Mouse (Mus musculus) liver, embryonic 11.5 days (tissue): ENCODE measurements around the gene Cmtm7. TPM values are rescaled to one million over a fixed set of nuclear protein-coding genes. Genes with fewer than 3 reads are reported as not detected.
"Not testable (repeated sequence)": the region's sequence is repeated elsewhere in the genome, so short reads cannot be mapped to it uniquely, and the experiment has no call there.

Source experiments
- ATAC-seq: fragments of 200-750 bp; cut with Nextera tagmentation; replicated peaks from 2 replicates; pipeline ENCODE4 v1.8.0; 2017; ENCODE audit warnings: moderate number of reproducible peaks, mild to moderate bottlenecking, moderate TSS enrichment, moderate library complexity; ENCODE audit not compliant: low FRiP score
- DNase-seq: peaks from one replicate; pipeline ENCODE4 v3.0.0-alpha.2; 2017; ENCODE audit warnings: low spot score
- H3K27ac ChIP-seq: fragments of 300-500 bp; sonication (generic); 2 replicates; pipeline ENCODE4 v1.5.1; 2014; ENCODE audit warnings: mild to moderate bottlenecking, low read depth, low read length, control low read depth
- H3K27me3 ChIP-seq: fragments of 300-500 bp; sonication (generic); replicated peaks from 2 replicates; pipeline ENCODE4 v1.6.1; 2014; ENCODE audit warnings: low read length, mixed read lengths; ENCODE audit not compliant: control insufficient read depth, insufficient read depth
- H3K36me3 ChIP-seq: fragments of 300-500 bp; sonication (generic); 2 replicates; pipeline ENCODE4 v1.6.1; 2014; ENCODE audit warnings: mild to moderate bottlenecking, low read length, moderate library complexity, mixed read lengths; ENCODE audit not compliant: control insufficient read depth, insufficient read depth
- H3K4me1 ChIP-seq: fragments of 300-500 bp; sonication (generic); replicated peaks from 2 replicates; pipeline ENCODE4 v1.6.1; 2014; ENCODE audit warnings: low read length, mixed read lengths; ENCODE audit not compliant: control insufficient read depth, insufficient read depth
- H3K4me2 ChIP-seq: fragments of 300-500 bp; sonication (generic); 2 replicates; pipeline ENCODE4 v1.6.1; 2014; ENCODE audit warnings: mild to moderate bottlenecking, control low read depth, moderate library complexity
- H3K4me3 ChIP-seq: fragments of 300-500 bp; sonication (generic); 2 replicates; pipeline ENCODE4 v1.5.1; 2014; ENCODE audit warnings: low read depth, low read length, control low read depth
- H3K9ac ChIP-seq: fragments of 300-500 bp; sonication (generic); 2 replicates; pipeline ENCODE4 v1.6.1; 2014; ENCODE audit warnings: low read depth, low read length, control low read depth
- H3K9me3 ChIP-seq: fragments of 300-500 bp; sonication (generic); 2 replicates; pipeline ENCODE4 v1.6.1; 2016; ENCODE audit warnings: low read length, inconsistent platforms, mixed read lengths; ENCODE audit not compliant: control insufficient read depth
- WGBS: fragments of 180-500 bp; shearing (Covaris S2); extraction: QIAGEN DNeasy Blood & Tissue Kit; methylation state at CpG from one replicate; pipeline ENCODE4 v1.1.7; 2014; 5-methylcytosine and 5-hydroxymethylcytosine counted together
- polyA plus RNA-seq: library from polyadenylated mRNA; unstranded; fragments of >200 nt; fragmentation: Nextera tagmentation; extraction: Ambion mirVana; gene quantifications from 2 replicates; pipeline ENCODE4 v1.2.1, GENCODE M21; 2014

Cmtm7 gene
- polyA plus RNA-seq, 1 experiment from 2014 or later = 99.4 TPM

GRCm38 (mm10) chr9:114731871-114732682 lies 49.6 kb downstream of the Cmtm7 start:
- Histone ChIP-seq H3K4me2 (peak overlapping the region; percentile 63), H3K4me1 (peaks cover 32% of the 10 kb centered on the region), H3K27ac (peak overlapping the region; percentile 90; the same call in 1 of the 2 replicates), H3K4me3 (peak overlapping the region; percentile 88), H3K9ac (peak overlapping the region; percentile 84), H3K9me3 (no peaks in the 10 kb centered on the region), H3K27me3 (no peaks in the 10 kb centered on the region), H3K36me3 (no peaks in the 10 kb centered on the region)
- ATAC-seq (no peak), DNase-seq (no peak)
- WGBS = 54% methylated on average over 12 of the region's 12 CpGs

GRCm38 (mm10) chr9:114731011-114731755 lies 50.5 kb downstream of the Cmtm7 start, which contains the start of gene Cmtm6:
Cmtm6 (plus strand) TSS chr9:114731116.
- Histone ChIP-seq H3K36me3 (no peaks in the 10 kb centered on the region), H3K4me3 (peak within 1 kb of the TSS; percentile 88), H3K4me2 (peak within 1 kb of the TSS; percentile 63), H3K4me1 (peaks cover 26% of the 10 kb centered on the region), H3K27ac (peak within 1 kb of the TSS; percentile 90), H3K9ac (peak within 1 kb of the TSS; percentile 84), H3K27me3 (no peaks in the 10 kb centered on the region), H3K9me3 (no peaks in the 10 kb centered on the region)
- DNase-seq (peak; percentile 98), ATAC-seq (peak; percentile 88)
- WGBS = under 1% methylated on average over 53 of the region's 53 CpGs

DNA sequence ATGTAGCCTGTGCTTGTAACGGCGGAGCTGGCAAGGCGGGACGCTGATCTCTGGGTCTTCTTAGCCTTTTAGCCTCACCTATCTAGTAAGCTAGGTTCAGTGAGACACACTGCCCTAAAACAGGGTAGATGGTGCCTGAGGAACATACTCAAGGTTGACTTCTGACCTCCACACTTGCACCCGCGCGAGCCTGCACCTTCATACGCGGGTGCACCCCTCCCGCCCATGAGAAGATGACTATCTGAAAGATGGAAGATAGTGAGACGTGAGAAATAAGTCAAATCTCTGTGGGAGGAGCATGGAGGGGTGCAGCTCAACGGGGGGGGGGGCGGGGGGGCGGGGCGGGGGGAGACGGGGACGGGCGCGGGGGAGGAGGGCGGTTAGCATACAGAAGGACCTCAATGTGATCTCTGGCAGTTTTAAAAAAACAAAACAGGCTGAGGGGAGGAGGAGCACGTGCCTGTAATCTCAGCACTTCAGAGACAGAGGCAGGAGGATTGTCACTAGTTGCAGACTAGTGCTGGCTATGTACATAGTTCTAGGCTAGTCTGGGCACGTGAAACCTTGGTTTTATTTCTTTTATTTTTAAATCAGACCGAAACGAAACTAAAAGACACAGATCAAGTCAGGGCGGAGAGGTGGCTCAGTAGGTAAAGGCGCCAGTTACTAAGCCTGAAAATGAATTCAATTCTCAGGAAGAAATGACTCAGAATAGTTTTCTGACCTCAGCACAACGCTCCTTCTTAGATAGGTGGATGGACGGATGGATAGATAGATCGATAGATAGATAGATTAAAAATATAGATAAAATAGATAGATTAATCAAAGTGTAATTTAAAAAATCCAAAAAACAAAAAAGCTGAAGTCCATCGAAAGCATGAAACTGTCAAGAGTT lies 51.5 kb downstream of the Cmtm7 start:
- Histone ChIP-seq H3K4me2 (peak overlapping the region; percentile 63), H3K27ac (no peak overlapping the region), H3K9me3 (no peaks in the 10 kb centered on the region), H3K4me1 (peaks cover 26% of the 10 kb centered on the region), H3K9ac (peak overlapping the region; percentile 44), H3K36me3 (no peaks in the 10 kb centered on the region), H3K27me3 (no peaks in the 10 kb centered on the region), H3K4me3 (peak overlapping the region; percentile 88)
- ATAC-seq (no peak), DNase-seq (no peak)
- 20% methylated on average over 27 of the region's 30 CpGs for WGBS

DNA sequence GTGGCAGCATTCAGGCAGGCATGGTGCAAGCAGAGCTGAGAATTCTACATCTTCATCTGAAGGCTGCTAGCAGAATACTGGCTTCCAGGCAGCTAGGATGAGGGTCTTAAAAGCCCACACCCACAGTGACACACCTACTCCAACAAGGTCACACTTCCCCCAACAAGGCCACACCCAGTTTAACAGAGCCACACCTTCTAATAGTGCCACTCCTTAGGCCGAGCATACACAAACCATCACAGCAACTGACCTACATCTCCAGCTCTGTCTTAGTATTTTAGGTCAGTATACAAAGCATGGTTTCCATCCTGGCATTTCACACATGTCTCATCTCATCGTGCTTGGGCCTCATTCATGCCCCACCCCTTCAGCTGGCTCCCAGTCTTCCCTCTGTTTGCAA lies 53.2 kb downstream of the Cmtm7 start:
- H3K27ac ChIP-seq, H3K9ac ChIP-seq, H3K36me3 ChIP-seq, DNase-seq, H3K4me3 ChIP-seq, H3K27me3 ChIP-seq, H3K4me2 ChIP-seq, H3K9me3 ChIP-seq, ATAC-seq: not testable (repeated sequence)
- 28% methylated on average over 2 of the region's 2 CpGs for WGBS
- H3K4me1 ChIP-seq = peaks cover 17% of the 10 kb centered on the region

GRCm38 (mm10) chr9:114727315-114727714 lies 54.3 kb downstream of the Cmtm7 start:
- Histone ChIP-seq H3K36me3 (peaks cover 5% of the 10 kb centered on the region), H3K4me3 (no peak overlapping the region), H3K4me1 (peaks cover 9% of the 10 kb centered on the region), H3K4me2 (no peak overlapping the region), H3K9ac (no peak overlapping the region), H3K9me3 (no peaks in the 10 kb centered on the region), H3K27me3 (no peaks in the 10 kb centered on the region), H3K27ac (no peak overlapping the region)
- no peak for ATAC-seq
- 10% methylated on average over 3 of the region's 3 CpGs for WGBS
- no peak for DNase-seq

DNA sequence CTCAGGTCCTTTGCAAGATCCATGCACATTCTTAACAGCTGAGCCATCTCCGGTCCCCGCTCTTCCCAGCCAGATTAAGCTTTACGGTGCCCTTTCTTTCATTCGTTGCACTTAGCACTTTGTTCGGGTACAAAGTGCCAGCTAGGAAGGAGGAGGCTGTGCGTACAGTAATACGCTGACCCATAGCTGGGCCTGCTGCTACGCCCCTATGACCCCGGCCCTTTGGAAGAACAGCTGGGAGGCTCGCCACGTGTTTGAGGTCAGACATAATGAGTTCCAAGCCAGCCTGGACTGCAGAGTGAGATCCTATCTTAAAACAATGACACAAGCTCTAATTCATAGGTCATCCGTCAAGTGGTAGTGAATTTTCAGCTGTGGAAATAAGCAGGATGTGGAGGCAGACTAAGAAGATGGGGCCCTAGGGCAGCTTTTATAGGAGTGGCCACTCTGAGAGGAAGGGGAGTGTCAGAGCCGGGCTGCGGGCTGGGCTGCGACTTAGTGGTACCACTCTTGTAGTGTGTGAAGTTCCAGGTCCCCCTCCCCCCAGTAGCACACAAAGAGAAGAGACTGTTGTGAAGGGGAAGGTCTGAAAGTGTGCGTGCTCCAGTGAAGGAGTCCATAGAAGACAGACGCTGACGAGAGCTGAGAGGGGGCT lies 64.9 kb downstream of the Cmtm7 start:
- H3K9me3 ChIP-seq = no peaks in the 10 kb centered on the region
- no peaks in the 10 kb centered on the region for H3K4me1 ChIP-seq
- 84% methylated on average over 18 of the region's 18 CpGs for whole genome bisulfite sequencing
- no peak overlapping the region for H3K27ac ChIP-seq
- no peak overlapping the region for H3K4me2 ChIP-seq
- H3K4me3 ChIP-seq = no peak overlapping the region
- no peaks in the 10 kb centered on the region for H3K27me3 ChIP-seq
- H3K9ac ChIP-seq = no peak overlapping the region
- peaks cover 33% of the 10 kb centered on the region for H3K36me3 ChIP-seq
- ATAC-seq (no peak; the same call in 1 of the 2 replicates), DNase-seq (no peak)

DNA sequence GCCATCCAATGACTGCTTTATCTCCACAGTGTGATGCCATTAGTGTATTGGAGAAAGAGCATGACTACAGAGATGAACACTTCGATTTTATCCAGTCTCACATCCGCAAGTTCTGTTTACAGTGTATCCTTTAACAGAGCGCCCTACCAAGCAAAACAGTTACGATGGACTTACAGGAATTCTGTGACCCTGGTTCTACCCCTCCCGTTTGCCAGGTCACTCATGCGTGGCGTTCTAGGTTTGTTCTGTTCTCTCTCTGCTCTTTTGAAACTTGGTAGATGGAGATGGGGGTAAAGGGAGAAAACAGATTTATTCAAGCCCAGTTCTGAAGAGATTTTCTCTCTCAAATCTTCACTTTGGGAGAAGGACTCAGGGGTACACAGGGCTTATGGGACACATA lies 68.2 kb downstream of the Cmtm7 start:
- 93% methylated on average over 7 of the region's 7 CpGs for WGBS
- H3K9me3 ChIP-seq = no peaks in the 10 kb centered on the region
- DNase-seq (no peak), ATAC-seq (no peak)
- no peak overlapping the region for H3K27ac ChIP-seq
- H3K36me3 ChIP-seq = peaks cover 28% of the 10 kb centered on the region
- no peak overlapping the region; the same call in 1 of the 2 replicates for H3K9ac ChIP-seq
- no peak overlapping the region for H3K4me3 ChIP-seq
- no peaks in the 10 kb centered on the region for H3K4me1 ChIP-seq
- H3K4me2 ChIP-seq = no peak overlapping the region
- H3K27me3 ChIP-seq = no peaks in the 10 kb centered on the region

- WGBS = 75% methylated on average over 7 of the region's 7 CpGs
- DNase-seq (no peak), ATAC-seq (no peak)
- Histone ChIP-seq H3K27me3 (no peaks in the 10 kb centered on the region), H3K4me1 (no peaks in the 10 kb centered on the region), H3K9ac (no peak overlapping the region), H3K27ac (no peak overlapping the region), H3K4me2 (no peak overlapping the region), H3K9me3 (no peaks in the 10 kb centered on the region), H3K36me3 (peaks cover 38% of the 10 kb centered on the region), H3K4me3 (no peak overlapping the region)
Observed at GRCm38 (mm10) chr9:114710345-114710744, 71.3 kb downstream of the Cmtm7 start.
